Mouse (Mus musculus) layer of hippocampus, postnatal 36 days (tissue): ENCODE data around the gene Prkg2. TPM values are rescaled to one million over a fixed set of nuclear protein-coding genes. Genes with fewer than 3 reads are reported as not detected.

Experiments used
- DNase-seq, 2 experiments: peaks; one replicate each; pipeline ENCODE4 v3.0.0; 2022
- total RNA-seq, 2 experiments: library from RNA; stranded (reverse); gene quantifications; 2 replicates each; pipeline ENCODE4 v1.2.3; 2021

The Prkg2 gene
- total RNA-seq: 1 to 10 TPM; 2.1 to 3.9 TPM

DNA sequence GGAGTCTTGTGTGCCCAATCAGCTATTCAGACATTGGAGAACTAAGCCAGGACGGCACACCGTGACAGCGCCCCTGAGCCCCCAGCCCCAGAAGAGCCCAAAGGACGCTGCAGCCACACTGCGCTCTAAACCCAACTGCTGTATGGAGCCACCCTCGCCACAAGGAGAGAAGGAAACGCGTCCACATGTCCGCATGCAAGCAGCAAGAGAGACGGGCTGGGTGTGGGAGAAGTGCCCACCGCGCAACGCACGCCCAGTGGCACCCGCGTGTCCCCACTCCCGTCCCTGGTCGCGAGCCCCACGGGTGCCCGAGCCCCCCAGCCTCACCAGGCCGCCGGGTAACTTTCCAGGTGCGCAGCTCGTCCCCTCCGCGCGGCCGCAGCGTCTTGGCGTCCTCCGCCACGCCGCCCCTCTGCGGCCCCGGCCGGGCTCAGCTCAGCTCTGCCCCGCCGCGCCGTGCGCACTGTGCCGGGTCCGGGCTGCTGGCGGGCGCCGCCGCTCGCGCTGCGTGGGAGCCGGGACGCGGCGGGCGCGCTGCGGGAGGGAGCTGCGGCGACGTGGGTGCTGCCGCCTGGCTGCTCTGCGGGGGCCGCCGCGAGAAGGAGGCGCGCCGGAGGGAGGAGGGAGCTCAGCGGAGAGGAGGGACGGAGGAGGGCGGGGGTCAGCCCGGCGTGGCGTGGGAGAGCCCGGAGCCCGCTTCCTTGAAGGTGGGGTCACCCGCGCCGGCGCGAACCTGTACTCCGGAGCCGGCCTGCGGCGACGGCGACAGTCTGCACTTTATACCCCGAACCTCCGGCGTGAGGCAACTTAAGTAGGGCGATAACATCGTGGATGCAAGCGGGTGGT is at the start of gene Prkg2:
Gene Prkg2, minus strand, starts transcription at position 756 of the 846 bp plus-strand sequence.
- peak; percentile 54 to 56 for DNase-seq

DNA sequence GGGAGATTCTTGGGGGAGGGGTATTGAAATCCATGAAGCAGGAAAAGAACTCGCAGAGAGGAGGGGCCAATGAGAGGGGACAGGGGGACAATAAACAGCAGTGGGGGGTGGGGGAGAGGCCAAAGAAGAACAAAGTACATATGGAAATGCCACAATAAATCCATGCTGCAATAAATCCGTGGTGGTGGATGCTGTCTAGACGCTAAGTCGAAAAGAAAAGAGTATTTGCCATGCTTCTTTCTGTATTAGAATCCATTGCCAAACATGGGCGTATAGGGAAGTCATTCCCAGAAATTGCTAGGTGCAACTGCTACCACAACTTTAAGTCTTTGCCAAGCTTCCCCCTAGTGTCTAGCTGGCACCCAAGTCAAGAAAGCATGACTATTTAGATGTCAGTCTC is 46.8 kb upstream of the Prkg2 start:
- no peak for DNase-seq

DNA sequence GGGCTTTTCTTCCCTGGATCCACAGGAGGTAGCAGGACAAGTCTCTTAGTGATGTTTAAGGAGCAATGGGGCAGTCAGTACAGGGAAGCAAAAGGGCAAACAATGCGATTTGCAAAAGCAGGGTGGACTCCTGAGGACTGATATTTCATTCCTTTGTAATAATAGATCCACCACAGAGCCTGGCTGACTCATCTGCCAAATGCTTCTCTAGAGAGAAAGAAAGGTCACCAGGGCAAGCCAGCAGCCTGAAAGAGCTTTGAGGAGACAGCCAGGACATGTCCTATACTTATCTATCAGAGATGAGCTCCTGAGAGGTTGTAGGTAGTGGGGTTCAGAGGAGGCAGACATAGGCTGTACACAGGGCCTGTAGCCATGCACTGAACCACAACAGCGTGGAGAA is 41.2 kb upstream of the Prkg2 start:
- no peak for DNase-seq

DNA sequence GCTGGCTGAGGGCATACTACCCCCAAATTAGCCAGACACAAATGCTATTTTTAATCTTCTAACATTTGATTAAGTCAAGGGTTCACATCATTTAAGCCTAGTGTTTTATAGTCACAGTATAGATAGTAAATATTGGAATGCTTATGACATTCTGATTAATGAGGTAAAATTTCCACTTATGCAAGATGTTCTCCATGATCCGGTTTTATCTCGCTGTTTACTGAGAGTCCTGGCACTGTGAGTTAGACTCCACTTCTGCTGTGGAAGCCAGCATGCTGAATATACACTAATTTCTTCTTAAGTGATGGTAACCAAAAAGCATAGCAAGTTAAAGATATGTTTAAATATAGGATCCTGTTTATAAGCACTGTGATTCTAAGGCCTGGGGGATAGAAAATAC is 31.2 kb upstream of the Prkg2 start:
- no peak for DNase-seq

- DNase-seq: no peak
These were observed 25.4 kb upstream of the Prkg2 start for GRCm38 (mm10) chr5:99062582-99062981.

- no peak for DNase-seq
These were observed 1.9 kb upstream of the Prkg2 start for GRCm38 (mm10) chr5:99039021-99039420.

DNA sequence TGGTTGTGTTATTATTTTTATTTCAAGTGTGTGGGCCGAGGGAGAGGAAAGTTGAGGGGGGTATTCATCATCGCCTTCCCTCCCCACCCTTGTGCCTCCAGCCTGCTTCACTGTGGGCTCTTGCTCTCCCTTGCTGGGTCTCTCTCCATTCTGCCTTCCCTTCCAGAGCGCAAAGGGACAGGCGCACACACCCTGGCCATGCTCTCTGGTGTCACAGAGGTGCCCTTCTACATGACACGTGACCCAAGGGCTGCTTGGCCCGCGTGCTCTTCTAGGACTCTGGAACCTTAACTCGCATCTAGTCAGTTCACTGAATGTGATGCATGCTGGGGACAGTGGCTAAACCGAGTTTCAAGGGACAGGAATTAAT is 276 bp upstream of the Prkg2 start:
- DNase-seq: no peak

- no peak for DNase-seq
These were observed 1.2 kb downstream of the Prkg2 start for GRCm38 (mm10) chr5:99035961-99036360.

DNA sequence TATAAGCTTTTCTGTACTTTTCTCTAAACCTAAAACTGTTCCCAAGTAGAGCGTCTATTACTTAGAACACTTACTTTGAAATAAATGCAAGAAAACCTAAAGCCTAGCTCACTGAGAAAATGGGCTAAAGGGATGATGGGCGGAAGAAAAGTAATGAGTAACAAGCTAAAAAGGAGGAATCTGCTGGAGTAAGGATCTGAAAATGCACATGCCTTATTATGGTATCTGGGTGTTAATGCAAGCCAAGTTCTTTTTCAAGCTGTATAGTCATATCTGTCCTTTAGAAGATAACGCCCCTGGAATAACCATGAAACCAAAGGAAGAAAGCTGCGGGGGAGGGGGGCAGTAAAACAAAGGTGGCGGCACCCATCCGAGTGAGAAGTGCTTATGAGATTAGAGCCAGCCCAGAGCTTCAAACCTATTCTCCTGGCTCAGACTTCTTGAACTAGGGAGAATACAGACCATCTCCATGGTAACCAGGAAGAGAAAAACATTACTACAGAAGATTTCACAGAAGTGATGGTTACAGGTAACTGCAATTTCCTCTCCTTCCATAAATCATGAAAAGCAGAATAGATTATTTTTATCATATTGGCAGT is 5.5 kb downstream of the Prkg2 start:
- DNase-seq: no peak

- DNase-seq: no peak
These were observed 10.8 kb downstream of the Prkg2 start for GRCm38 (mm10) chr5:99026343-99026742.

GRCm38 (mm10) chr5:99019709-99020108 is 17.4 kb downstream of the Prkg2 start:
- DNase-seq: no peak

GRCm38 (mm10) chr5:99015140-99015539 is 22.0 kb downstream of the Prkg2 start:
- no peak for DNase-seq

DNA sequence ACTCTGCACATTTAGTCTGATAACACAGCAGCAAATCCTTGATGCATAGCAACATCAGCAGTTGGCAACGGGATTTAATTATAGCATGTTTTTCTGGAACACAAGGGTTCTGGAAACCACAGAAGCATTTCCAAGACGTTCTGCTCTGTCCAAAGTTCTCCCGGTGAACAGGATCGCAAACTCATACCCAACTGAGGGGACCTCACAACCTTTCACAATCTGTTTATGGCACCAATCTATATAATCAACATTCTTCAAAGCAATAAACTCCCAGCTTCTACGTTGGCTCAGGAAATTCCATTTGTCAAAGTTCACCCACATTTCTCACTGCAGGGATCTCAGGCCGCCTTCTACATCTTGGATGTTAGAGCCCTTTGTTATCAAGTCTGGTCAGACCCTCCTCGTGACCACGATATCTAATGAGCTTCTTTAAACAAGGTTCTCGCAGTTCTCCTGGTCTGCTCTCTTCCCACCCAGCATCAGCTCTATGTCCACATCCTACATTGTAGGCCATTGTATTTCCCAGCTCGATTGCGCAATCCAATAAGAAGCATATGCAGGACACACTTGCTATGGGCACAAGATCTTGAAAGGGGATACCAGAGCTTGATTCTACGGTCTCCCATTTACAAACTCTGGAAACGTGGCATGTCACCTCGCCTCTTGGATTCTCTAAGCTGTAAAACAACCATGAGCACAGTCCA is 26.6 kb downstream of the Prkg2 start:
- DNase-seq: no peak

GRCm38 (mm10) chr5:98998104-98998503 is 39.0 kb downstream of the Prkg2 start:
- DNase-seq: no peak

- no peak for DNase-seq
These were observed 41.4 kb downstream of the Prkg2 start for GRCm38 (mm10) chr5:98995767-98996166.

- DNase-seq: no peak
These were observed 45.6 kb downstream of the Prkg2 start for GRCm38 (mm10) chr5:98991600-98991999.

DNA sequence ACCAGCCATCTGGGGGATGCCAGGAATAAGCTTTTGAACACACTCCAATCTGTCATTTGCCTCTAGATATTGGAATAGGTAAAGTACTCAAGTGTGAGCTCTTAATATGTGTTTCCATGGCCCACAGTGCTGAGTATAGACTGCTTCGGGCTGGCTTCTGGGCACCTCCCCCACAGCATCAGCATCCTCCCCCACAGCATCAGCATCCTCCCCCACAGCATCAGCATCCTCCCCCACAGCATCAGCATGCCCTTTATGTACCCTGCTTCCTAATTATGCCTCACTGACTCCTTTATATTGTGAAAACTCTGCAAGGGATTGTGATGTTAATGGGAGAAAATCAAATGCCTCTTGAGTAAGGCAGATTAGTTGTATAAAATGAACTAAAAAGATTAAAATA is 49.5 kb downstream of the Prkg2 start:
- no peak for DNase-seq

DNA sequence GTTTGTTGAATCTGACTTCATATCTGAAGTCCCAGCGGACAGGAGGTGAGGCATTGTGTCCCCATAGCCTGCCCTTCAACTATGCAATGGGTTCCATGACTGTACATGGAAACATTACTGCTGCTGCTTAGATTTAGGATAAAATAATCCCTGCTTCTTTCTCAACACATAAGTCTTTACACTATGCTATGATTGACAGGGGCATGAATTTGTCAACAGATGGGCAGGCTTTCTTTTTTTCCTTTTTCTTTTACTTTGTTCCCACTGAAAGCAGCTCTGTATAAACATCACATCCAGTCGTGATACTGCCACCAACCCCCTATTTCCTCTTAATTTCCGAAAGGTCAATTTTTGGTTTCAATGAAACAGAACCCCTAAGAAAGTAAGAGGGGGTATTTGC is 50.0 kb downstream of the Prkg2 start:
- DNase-seq: no peak

DNA sequence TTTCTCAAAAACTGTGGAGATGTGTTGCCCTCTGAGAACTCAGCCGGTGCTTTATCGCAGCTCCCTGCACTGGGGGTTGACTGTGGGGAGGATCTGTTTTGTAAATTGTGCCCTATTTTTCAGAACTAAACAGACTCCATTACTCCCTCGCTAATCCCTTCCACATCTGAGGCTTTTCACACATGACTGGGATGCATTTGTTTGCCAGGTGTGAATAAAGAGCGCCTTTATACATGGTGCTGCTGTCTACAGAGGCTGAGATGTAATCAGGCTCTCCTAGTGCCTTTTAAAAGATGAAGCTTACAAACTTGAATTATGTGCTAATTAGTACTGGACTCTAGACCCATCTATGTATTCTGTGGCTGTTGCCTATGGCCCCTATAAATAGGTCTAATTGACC is 50.7 kb downstream of the Prkg2 start:
- no peak for DNase-seq

DNA sequence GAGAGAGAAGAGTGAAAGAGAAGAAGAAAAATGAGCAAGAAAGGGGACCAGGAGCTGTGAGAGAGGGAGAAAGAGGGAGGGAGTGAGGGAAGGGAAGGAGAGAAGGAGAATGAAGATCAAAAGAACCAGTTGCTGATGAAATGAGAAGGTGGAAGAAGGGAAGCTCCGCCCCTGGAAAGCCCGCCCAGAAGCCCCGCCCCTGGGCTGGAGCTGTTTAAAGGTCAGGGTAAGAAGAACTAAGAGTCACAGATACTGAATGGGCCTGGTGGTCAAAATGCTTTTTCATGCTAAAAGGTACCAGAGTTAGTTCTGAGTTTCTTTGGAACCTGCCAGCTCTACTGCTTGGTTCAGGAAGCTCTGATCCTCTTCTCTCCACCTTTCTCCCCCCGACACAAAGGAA is 51.1 kb downstream of the Prkg2 start:
- no peak for DNase-seq

GRCm38 (mm10) chr5:98985077-98985476 is 52.1 kb downstream of the Prkg2 start:
- no peak for DNase-seq

DNA sequence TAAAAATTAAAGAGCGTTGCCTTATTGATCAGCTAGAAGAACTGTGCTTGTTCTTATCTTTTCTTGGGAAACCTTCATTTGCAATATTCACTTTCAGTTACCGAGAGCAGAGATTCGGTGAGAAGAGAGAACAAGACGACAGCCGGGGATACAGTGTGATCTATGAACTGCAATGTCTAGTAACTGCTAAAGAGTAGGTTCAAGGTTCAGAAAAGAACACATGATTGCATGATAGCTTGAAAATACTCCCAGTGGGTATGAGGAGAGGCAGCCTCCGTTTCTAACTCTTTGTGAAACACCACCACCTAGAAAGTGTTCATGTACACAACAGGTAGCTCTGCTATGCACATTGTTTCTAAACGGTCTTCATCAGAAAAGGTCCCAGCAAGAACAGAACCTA is 55.8 kb downstream of the Prkg2 start:
- no peak for DNase-seq

DNA sequence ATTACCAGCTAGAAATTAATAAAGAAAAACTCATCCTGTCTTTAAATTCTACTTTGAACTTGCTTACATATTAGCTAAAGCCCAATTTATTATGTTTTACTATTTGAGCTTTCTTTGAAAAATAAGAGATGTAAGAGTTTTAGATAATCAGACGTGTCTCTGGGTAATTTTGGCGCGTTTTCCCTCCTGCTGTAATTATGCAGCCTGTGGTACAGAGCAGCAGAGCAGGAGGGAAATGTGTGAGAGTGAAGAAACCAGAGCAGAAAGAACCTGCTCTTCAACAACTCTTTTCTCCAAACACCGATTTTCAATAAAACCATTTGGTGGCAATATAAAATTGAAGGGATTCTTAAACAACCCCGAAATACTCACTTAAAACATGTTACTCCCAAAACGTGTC is 58.8 kb downstream of the Prkg2 start:
- no peak for DNase-seq
